Mouse (Mus musculus) thymus, adult 2 months (tissue): ENCODE measurements around the gene Glul. TPM values are rescaled to one million over a fixed set of nuclear protein-coding genes. Genes with fewer than 3 reads are reported as not detected.

Experiments
- DNase-seq: peaks from one replicate; pipeline ENCODE4 v3.0.0; 2021
- H3K27ac ChIP-seq: fragments of 200-500 bp; 2 replicates; pipeline ENCODE4 v1.5.1; 2012; ENCODE audit warnings: low read length, control low read depth; ENCODE audit not compliant: control insufficient read depth, insufficient read depth
- H3K27me3 ChIP-seq: fragments of 200-500 bp; 2 replicates; pipeline ENCODE4 v1.6.1; 2012; ENCODE audit warnings: mild to moderate bottlenecking, low read length, moderate library complexity, mixed read lengths; ENCODE audit not compliant: control insufficient read depth, insufficient read depth
- H3K36me3 ChIP-seq: fragments of 200-500 bp; 2 replicates; pipeline ENCODE4 v1.6.1; 2012; ENCODE audit warnings: mild to moderate bottlenecking, low read length, moderate library complexity; ENCODE audit not compliant: control insufficient read depth, insufficient read depth
- H3K4me1 ChIP-seq: fragments of 200-500 bp; replicated peaks from 2 replicates; pipeline ENCODE4 v1.6.1; 2012; ENCODE audit warnings: low read length; ENCODE audit not compliant: control insufficient read depth, insufficient read depth
- H3K4me3 ChIP-seq: fragments of 200-500 bp; 2 replicates; pipeline ENCODE4 v1.5.1; 2012; ENCODE audit warnings: mild to moderate bottlenecking, low read length, control low read depth, moderate library complexity; ENCODE audit not compliant: control insufficient read depth, insufficient read depth
- CTCF ChIP-seq: fragments of 200-500 bp; IDR thresholded peaks from 2 replicates; pipeline ENCODE4 v1.5.1; 2012; ENCODE audit warnings: mild to moderate bottlenecking, control low read depth, low read length, moderate library complexity, borderline replicate concordance; ENCODE audit not compliant: control insufficient read depth, poor library complexity, insufficient read depth; ENCODE audit errors: extremely low read depth
- POLR2A ChIP-seq: fragments of 200-500 bp; IDR thresholded peaks from 2 replicates; pipeline ENCODE4 v1.6.1; 2012; ENCODE audit warnings: mild to moderate bottlenecking, low read length, control low read depth, moderate library complexity; ENCODE audit not compliant: control insufficient read depth, poor library complexity, insufficient read depth; ENCODE audit errors: extremely low read depth
- WGBS: fragments of 180-500 bp; shearing (Covaris S2); methylation state at CpG from one replicate; pipeline ENCODE4 v1.1.7; 2018; 5-methylcytosine and 5-hydroxymethylcytosine counted together
- polyA plus RNA-seq: library from polyadenylated mRNA; depleted of rRNA; stranded (reverse); fragments of >200 nt; gene quantifications from 2 replicates; pipeline ENCODE4 v1.2.3, GENCODE M21; 2012

Glul gene
- polyA plus RNA-seq, 1 experiment: 200 TPM

DNA sequence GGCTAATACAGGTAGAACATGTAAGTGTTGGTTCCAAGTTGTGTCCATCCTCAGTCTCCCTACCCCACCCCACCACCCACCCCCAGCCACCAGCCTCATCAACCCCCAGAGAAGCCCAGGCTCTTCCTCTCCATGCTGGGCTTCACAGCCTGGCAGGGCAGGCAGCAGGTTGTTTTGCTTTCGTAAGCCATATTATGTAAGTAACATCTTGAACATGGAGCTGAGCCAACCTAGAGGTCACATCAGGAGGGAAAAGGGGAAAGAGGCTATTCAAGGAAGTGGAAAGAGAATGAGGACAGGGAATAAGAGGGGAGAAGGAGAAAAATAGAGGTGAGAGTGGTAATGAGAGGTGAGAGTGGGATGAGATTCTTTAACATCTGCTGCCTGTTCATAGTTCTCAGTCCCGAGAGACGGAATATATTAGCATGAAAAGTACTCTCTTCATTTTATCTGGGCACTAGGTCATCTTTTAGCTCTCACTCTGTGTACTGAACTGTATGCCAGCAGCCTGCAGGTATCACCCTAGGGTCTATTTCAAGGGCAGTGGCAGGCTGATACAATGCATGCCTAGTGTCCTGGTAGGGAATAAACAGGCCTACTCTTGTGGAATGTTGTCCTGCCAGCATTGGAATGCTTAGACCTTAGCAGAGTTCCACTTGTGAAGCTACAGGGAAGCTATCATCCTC lies 18.9 kb downstream of the Glul start:
- H3K27ac ChIP-seq: no peak overlapping the region
- no peaks in the 10 kb centered on the region; the same call in none of the 2 replicates for H3K4me1 ChIP-seq
- TF ChIP-seq CTCF (no peak), POLR2A (no peak)
- H3K27me3 ChIP-seq: no peaks in the 10 kb centered on the region
- DNase-seq: no peak
- WGBS: 92% methylated on average over 3 of the region's 3 CpGs
- H3K4me3 ChIP-seq: no peak overlapping the region
- H3K36me3 ChIP-seq: no peaks in the 10 kb centered on the region

DNA sequence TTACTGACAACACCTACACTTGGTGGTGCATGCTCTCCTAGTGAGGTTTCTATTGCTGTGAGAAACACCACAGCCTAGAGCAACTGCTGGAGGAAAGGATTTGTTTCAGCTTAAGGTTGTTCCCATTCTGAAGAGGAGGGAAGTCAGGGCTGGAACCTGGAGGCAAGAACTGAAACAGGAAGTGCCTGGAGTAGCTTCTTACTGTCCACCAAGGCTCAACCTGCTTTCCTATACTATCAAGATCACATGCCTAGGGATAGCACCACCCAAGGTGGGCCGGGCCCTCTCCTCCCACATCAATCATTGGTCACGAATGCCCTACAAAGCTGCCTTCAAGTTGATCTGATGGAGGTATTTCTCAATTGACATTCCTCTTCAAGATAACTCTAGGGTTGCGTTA lies 21.9 kb downstream of the Glul start:
- TF ChIP-seq POLR2A (no peak), CTCF (no peak)
- 94% methylated on average over 3 of the region's 3 CpGs for WGBS
- Histone ChIP-seq H3K27me3 (no peaks in the 10 kb centered on the region), H3K36me3 (no peaks in the 10 kb centered on the region), H3K27ac (no peak overlapping the region), H3K4me3 (no peak overlapping the region), H3K4me1 (no peaks in the 10 kb centered on the region; the same call in none of the 2 replicates)
- DNase-seq: no peak

DNA sequence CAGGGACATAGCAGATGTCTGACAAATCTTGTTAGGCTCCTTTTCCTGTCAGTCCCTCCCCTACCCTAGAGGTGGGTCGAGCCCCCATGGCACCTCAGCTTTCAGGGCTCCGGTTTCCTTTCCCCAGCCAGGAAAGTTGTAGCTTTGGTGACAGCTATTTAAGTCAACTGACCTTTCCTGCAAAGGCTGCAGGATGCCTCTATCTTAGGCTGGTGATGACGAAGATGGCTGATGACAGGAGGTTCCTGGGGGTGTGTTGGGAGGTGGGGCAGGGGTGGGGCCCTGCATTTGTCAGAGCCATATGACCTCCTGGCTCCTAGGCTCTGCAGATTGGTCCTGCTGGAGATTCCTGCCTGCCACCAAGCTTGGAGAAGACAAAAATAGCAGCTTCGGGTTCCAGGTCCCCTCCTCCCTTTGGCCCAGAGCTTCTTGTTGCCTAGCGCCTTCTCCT lies 22.9 kb downstream of the Glul start:
- 70% methylated on average over 5 of the region's 5 CpGs for WGBS
- no peak overlapping the region for H3K27ac ChIP-seq

DNA sequence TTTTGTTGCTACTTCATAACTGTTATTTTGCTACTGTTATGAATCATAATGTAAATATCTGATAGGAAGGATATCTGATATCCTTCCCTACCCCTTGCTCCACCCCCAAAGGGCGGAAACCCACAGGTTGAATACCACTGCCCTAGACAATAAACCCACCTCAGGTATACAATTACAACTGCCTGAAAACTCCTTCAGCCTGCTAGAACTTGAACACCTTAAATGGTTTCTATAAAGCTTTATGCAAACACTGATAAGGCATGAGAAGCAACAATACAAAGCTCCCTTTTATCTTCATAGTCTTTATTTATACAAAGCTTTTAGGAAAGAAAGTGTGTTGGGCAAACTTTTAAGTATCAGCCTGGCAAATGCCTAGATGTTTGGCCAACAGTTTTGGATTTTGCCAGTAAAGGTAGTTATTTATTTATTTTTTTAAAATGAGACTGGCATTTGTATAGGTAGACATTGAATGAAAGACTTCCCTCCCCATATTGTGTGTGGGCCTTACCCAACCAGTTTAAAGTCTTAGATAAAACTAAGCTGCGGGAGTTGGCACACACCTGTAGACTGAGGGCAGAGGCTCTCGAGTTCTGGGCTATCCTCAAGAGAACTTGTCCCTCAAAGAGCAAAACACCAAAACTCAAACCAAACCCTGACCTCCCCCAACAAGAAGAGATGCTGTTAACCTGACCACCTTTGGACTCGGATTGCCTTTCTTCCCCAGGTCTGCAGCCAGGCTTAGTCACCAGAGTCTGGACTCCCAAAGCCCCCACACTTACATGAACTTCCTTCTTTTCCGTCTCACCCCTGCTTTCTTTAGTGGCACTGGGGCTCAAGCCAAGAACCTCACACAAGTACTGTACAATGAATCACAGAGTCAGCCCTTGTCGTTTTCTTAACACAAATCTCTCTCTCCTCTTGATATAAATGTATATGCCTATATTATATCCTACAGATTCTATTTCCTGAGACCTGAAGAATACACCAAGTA lies 24.9 kb downstream of the Glul start:
- H3K4me3 ChIP-seq: no peak overlapping the region
- no peak overlapping the region for H3K27ac ChIP-seq
- 58% methylated on average over 6 of the region's 6 CpGs for WGBS
- H3K4me1 ChIP-seq: no peaks in the 10 kb centered on the region; the same call in none of the 2 replicates
- DNase-seq: no peak
- TF ChIP-seq CTCF (no peak), POLR2A (no peak)
- H3K36me3 ChIP-seq: no peaks in the 10 kb centered on the region
- H3K27me3 ChIP-seq: no peaks in the 10 kb centered on the region

More for the DNA sequence above, 22.9 kb downstream of the Glul start:
- TF ChIP-seq CTCF: no peak
- no peak for TF ChIP-seq POLR2A
- H3K36me3 ChIP-seq: no peaks in the 10 kb centered on the region
- no peak overlapping the region for H3K4me3 ChIP-seq
- no peaks in the 10 kb centered on the region for H3K27me3 ChIP-seq
- no peak for DNase-seq
- no peaks in the 10 kb centered on the region; the same call in none of the 2 replicates for H3K4me1 ChIP-seq

DNA sequence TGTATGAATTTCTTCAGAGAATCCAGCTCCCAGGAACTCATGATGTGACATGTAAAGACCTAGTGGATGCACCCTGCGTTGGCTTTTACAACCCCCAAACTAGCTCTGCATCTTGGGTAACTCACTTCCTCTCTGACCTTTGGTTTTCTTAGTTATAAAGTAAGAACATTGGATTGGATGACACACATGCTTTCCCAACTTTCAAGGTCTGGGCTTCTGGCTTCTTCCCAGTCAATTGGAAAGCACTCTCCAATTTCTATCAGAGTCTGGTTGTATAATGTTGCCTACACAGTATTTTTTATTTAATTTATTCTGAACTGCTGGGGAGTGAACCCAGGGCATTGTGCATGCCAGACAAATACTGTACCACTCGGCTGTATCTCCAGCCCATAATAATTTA lies 30.7 kb downstream of the Glul start:
- Histone ChIP-seq H3K4me3 (no peak overlapping the region), H3K36me3 (no peaks in the 10 kb centered on the region), H3K27ac (no peak overlapping the region), H3K4me1 (no peaks in the 10 kb centered on the region), H3K27me3 (no peaks in the 10 kb centered on the region)
- 94% methylated on average over 2 of the region's 2 CpGs for WGBS
- TF ChIP-seq CTCF (no peak), POLR2A (no peak)
- DNase-seq: no peak

DNA sequence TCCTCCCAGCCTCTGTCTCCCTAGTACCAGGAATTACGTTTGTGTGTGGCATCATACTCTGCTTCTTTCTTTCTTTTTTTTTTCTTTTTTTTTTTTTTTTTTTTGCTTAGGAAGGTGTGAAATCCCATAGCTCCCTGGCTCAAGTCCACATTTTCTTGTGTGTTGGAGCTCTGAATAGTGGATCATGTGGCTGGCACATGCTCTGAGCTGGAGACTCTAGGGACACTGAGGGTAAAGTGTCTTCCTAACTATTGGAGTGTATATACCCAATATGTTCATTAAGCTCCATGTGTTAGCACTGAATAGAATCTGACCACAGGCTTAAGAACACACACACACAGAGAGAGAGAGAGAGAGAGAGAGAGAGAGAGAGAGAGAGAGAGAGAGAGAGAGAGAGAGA lies 34.0 kb downstream of the Glul start:
- Histone ChIP-seq H3K27me3 (no peaks in the 10 kb centered on the region), H3K36me3 (no peaks in the 10 kb centered on the region), H3K4me1 (no peaks in the 10 kb centered on the region), H3K4me3 (no peak overlapping the region), H3K27ac (no peak overlapping the region)
- WGBS: 89% methylated on average over 1 of the region's 1 CpGs
- DNase-seq: no peak
- TF ChIP-seq POLR2A: no peak
- TF ChIP-seq CTCF: no peak
